ENCODE assay signal across 8 mouse cellular contexts in genomic region chr19:57031582-57031981, GRCm38 (mm10). TPM values are rescaled to one million over a fixed set of nuclear protein-coding genes. Genes with fewer than 3 reads are reported as not detected.
DNase-seq lines count a peak whose midpoint lies in the region; ATAC-seq and TF ChIP-seq lines count a peak whose summit lies in the region.

No protein-coding gene starts in this region.

- no peak overlapping the region for H3K27ac ChIP-seq in layer of hippocampus, adult 2 months
- no peak overlapping the region for H3K27ac ChIP-seq in forebrain, embryonic 15.5 days (replicated peaks)

- H3K27me3 ChIP-seq in forebrain, embryonic 15.5 days, result no peaks in the 10 kb centered on the region

- H3K4me3 ChIP-seq in layer of hippocampus, adult 2 months, result no peak overlapping the region
- H3K4me3 ChIP-seq in forebrain, embryonic 15.5 days, result no peak overlapping the region

- H3K4me2 ChIP-seq in forebrain, embryonic 15.5 days (replicated peaks), result no peak overlapping the region

- H3K9ac ChIP-seq in forebrain, embryonic 15.5 days (replicated peaks), result no peak overlapping the region

- WGBS in forebrain, embryonic 15.5 days, result 74% methylated on average over 4 of the region's 4 CpGs

- H3K9me3 ChIP-seq in forebrain, embryonic 15.5 days, result no peaks in the 10 kb centered on the region

- ATAC-seq in granulocyte monocyte progenitor cell, adult 5-6 weeks (replicated peaks; ENCODE audit: poor library complexity, severe bottlenecking), result peak; percentile 65
- no peak for ATAC-seq in forebrain, embryonic 15.5 days (replicated peaks)

- peak; percentile 86 for TF ChIP-seq CTCF in layer of hippocampus, adult 2 months (conservative IDR thresholded peaks at IDR 0.05)

- H3K36me3 ChIP-seq in forebrain, embryonic 15.5 days, result 0 out of 2 replicates have a peak, but pooled peaks cover 4% of the 10 kb centered on the region

- no peaks in the 10 kb centered on the region for H3K4me1 ChIP-seq in forebrain, embryonic 15.5 days

- peak; percentile 69 for DNase-seq in CD4-positive, CD25-positive, alpha-beta regulatory T cell, adult 2 months (ENCODE audit: low read depth, low spot score)
- peak; percentile 56 for DNase-seq in MN1 (ENCODE audit: low spot score)
- DNase-seq in cerebellum, postnatal 14 days, result peak; percentile 77 to 81
- peak; percentile 54 to 64 for DNase-seq in layer of hippocampus, adult 2 months (ENCODE audit: low spot score in 2 of 2)
- peak; percentile 75 for DNase-seq in lung, postnatal 25 days (ENCODE audit: low spot score)
- peak; percentile 11 to 60 for DNase-seq in spleen, postnatal 10 days (ENCODE audit: low spot score in 2 of 2)

RNA-seq across cellular contexts. Expression of gene Afap1l2, which starts 23.6 kb away (rescaled TPM):
- total RNA-seq in granulocyte monocyte progenitor cell, adult 5-6 weeks (2014; fragmentation: Nextera tagmentation), result not detected in 2 replicates
- total RNA-seq in granulocyte monocyte progenitor cell, adult 5-6 weeks (2017), result not detected in 2 replicates
- total RNA-seq in layer of hippocampus, adult 2 months (2021), result 10 to 100 TPM; 11.4 to 12.0 TPM
- polyA plus RNA-seq in forebrain, embryonic 15.5 days (2015; fragmentation: Nextera tagmentation; extraction: Ambion mirVana), result 5.9 and 6.8 TPM in 2 replicates

Comparison
In these comparisons a context has a peak if more than half of its experiments do, and no peak if none do; other contexts are left out.
1. RNA of gene Afap1l2, which starts 23.6 kb away (total RNA-seq): 11.4 to 12.0 TPM in layer of hippocampus, adult 2 months; not detected in granulocyte monocyte progenitor cell, adult 5-6 weeks; every median in the first group is over 10 times any median in the second.
2. Peak in every context shown above with its lines, with median percentiles within 50 percentile points of each other: DNase-seq.